In the genomic region with DNA sequence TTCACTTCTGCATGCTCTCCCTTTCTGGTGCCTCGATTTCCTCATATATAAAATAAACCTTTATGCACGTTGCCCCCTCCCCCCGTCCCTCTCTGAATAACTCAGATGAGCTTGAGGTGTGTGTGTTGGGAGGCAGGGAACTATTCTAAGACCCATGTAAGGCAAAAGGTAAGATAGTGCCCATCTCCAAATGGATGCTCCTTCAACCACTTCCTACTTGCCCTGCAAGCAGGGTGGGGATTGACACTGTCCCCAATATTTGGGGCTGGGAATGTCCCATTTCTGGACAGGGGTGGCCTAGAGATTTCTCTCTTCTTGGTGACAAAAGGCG, we compare ENCODE assay signal across 10 mouse cellular contexts. TPM values are rescaled to one million over a fixed set of nuclear protein-coding genes. Genes with fewer than 3 reads are reported as not detected.
DNase-seq lines count a peak whose midpoint lies in the region; ATAC-seq lines count a peak whose summit lies in the region.
"Had no signal": no experiment of that assay in that cellular context is flagged by ENCODE, and none has a peak within 500 bp of the region (broad histone marks: within the 10 kb centered on the region; RNA-seq: fewer than 3 reads in every experiment).

No protein-coding gene starts in this region.

- peak overlapping the region; percentile 74 for H3K9ac ChIP-seq in heart, embryonic 16.5 days (ENCODE audit: low read length)
- no peak overlapping the region for H3K9ac ChIP-seq in hindbrain, embryonic 15.5 days
- H3K9ac ChIP-seq in midbrain, embryonic 12.5 days (replicated peaks), result 0 out of 2 replicates have a peak overlapping the region, but pooled peaks have one; percentile 83

- H3K4me3 ChIP-seq in heart, embryonic 16.5 days (ENCODE audit: low read length), result peak overlapping the region; percentile 70
- H3K4me3 ChIP-seq in brown adipose tissue, adult 24 weeks (ENCODE audit: insufficient read depth, low read depth, low read length), result peak overlapping the region; percentile 6
- H3K4me3 ChIP-seq in hindbrain, embryonic 15.5 days, result peak overlapping the region; percentile 56
- peak overlapping the region; percentile 73 for H3K4me3 ChIP-seq in midbrain, embryonic 12.5 days

- intact Hi-C loops in heart, postnatal 25 days (cut with DNase I), result loop anchor here (5.0 kb wide), 1 partner anchor 85 kb away; no protein-coding TSS in a partner anchor

- H3K9me3 ChIP-seq in heart, embryonic 16.5 days (replicated peaks; ENCODE audit: control insufficient read depth, low read length), result peaks cover 7% of the 10 kb centered on the region
- H3K9me3 ChIP-seq in hindbrain, embryonic 15.5 days, result no peaks in the 10 kb centered on the region
- peaks cover 8% of the 10 kb centered on the region; the same call in 1 of the 2 replicates for H3K9me3 ChIP-seq in midbrain, embryonic 12.5 days

- H3K36me3 ChIP-seq in heart, embryonic 16.5 days (ENCODE audit: control insufficient read depth, insufficient read depth), result no peaks in the 10 kb centered on the region
- no peaks in the 10 kb centered on the region for H3K36me3 ChIP-seq in hindbrain, embryonic 15.5 days
- H3K36me3 ChIP-seq in midbrain, embryonic 12.5 days, result no peaks in the 10 kb centered on the region

- H3K4me1 ChIP-seq in heart, embryonic 16.5 days (ENCODE audit: control insufficient read depth, insufficient read depth, low read length), result peaks cover 9% of the 10 kb centered on the region
- no peaks in the 10 kb centered on the region for H3K4me1 ChIP-seq in brown adipose tissue, adult 24 weeks (ENCODE audit: control insufficient read depth, insufficient read depth, insufficient read length, low read length)
- H3K4me1 ChIP-seq in hindbrain, embryonic 15.5 days (replicated peaks), result peaks cover 44% of the 10 kb centered on the region
- H3K4me1 ChIP-seq in midbrain, embryonic 12.5 days, result peaks cover 42% of the 10 kb centered on the region

- no peak for ATAC-seq in heart, embryonic 16.5 days (replicated peaks; ENCODE audit: extremely low read depth, insufficient read depth, low FRiP score)
- no peak for ATAC-seq in hindbrain, embryonic 15.5 days (ENCODE audit: low FRiP score, low read depth)
- no peak; the same call in 1 of the 2 replicates for ATAC-seq in midbrain, embryonic 12.5 days (ENCODE audit: low FRiP score, low read depth)

- H3K27me3 ChIP-seq in heart, embryonic 16.5 days (ENCODE audit: control insufficient read depth, insufficient read depth, low read length), result peaks cover 33% of the 10 kb centered on the region
- peaks cover 15% of the 10 kb centered on the region for H3K27me3 ChIP-seq in hindbrain, embryonic 15.5 days
- H3K27me3 ChIP-seq in midbrain, embryonic 12.5 days, result peaks cover 37% of the 10 kb centered on the region; the same call in 1 of the 2 replicates

- peak overlapping the region; percentile 77 for H3K27ac ChIP-seq in heart, embryonic 16.5 days (ENCODE audit: low read length)
- H3K27ac ChIP-seq in brown adipose tissue, adult 24 weeks (replicated peaks; ENCODE audit: low read depth, low read length), result no peak overlapping the region
- no peak overlapping the region for H3K27ac ChIP-seq in hindbrain, embryonic 15.5 days (replicated peaks)
- peak overlapping the region; percentile 11; the same call in 1 of the 2 replicates for H3K27ac ChIP-seq in midbrain, embryonic 12.5 days (replicated peaks)

- no peak for DNase-seq in heart, postnatal 25 days (ENCODE audit: low spot score)
- no peak for DNase-seq in adrenal gland, adult 8-10 months
- no peak for DNase-seq in cerebellum, postnatal 14 days
- DNase-seq in embryo, embryonic 9.5 days (ENCODE audit: extremely low spot score), result no peak
- DNase-seq: cerebellum, adult 18-20 months had no signal

- WGBS in heart, embryonic 16.5 days, result 9% methylated on average over 4 of the region's 4 CpGs
- 6% methylated on average over 4 of the region's 4 CpGs for WGBS in hindbrain, embryonic 15.5 days
- WGBS in midbrain, embryonic 12.5 days, result 1% methylated on average over 4 of the region's 4 CpGs

- peak overlapping the region; percentile 99 for H3K4me2 ChIP-seq in heart, embryonic 16.5 days (ENCODE audit: low read depth, low read length)
- H3K4me2 ChIP-seq in hindbrain, embryonic 15.5 days, result peak overlapping the region; percentile 85
- H3K4me2 ChIP-seq in midbrain, embryonic 12.5 days (replicated peaks), result peak overlapping the region; percentile 84

RNA-seq across cellular contexts. Expression of a gene that starts 0.4 kb away (rescaled TPM):
- polyA plus RNA-seq in heart, embryonic 16.5 days (2015; fragmentation: Nextera tagmentation; extraction: Ambion mirVana), result 4.8 and 6.1 TPM in 2 replicates
- 1 to 10 TPM; 1.3 to 2.0 TPM for total RNA-seq in heart, postnatal 25 days (2021)
- polyA plus RNA-seq in brown adipose tissue, adult 24 weeks (2012; ENCODE audit: insufficient read depth, insufficient read length, missing spikeins), result 0.48 TPM in 1 of 2 replicates, not detected in the other
- 26.1 and 32.2 TPM in 2 replicates for polyA plus RNA-seq in hindbrain, embryonic 15.5 days (2015; fragmentation: Nextera tagmentation; extraction: Ambion mirVana)
- 38.1 and 39.4 TPM in 2 replicates for polyA plus RNA-seq in midbrain, embryonic 12.5 days (2016; fragmentation: Nextera tagmentation; extraction: Ambion mirVana)
- total RNA-seq in adrenal gland, adult 8-10 months (2022), result 10 to 100 TPM in 2 of 4 experiments, 1 to 10 TPM in 2; 2.3 to 11.7 (median 6.8) TPM
- total RNA-seq: MEL had no signal

Comparison
In these comparisons a context has a peak if more than half of its experiments do, and no peak if none do; other contexts are left out.
1. H3K27ac ChIP-seq: peak in heart, embryonic 16.5 days (single experiment) and midbrain, embryonic 12.5 days (single experiment); none in brown adipose tissue, adult 24 weeks (single experiment) and hindbrain, embryonic 15.5 days (single experiment).
2. H3K4me3 ChIP-seq: peak in every context shown above with its lines; median percentile 73 in midbrain, embryonic 12.5 days; 70 in heart, embryonic 16.5 days; 56 in hindbrain, embryonic 15.5 days; 6 in brown adipose tissue, adult 24 weeks.
3. Peak in every context shown above with its lines, with median percentiles within 50 percentile points of each other: H3K4me2 ChIP-seq.